Mouse (Mus musculus) neural tube, embryonic 11.5 days (tissue): ENCODE results near the gene Il1rapl1. TPM values are rescaled to one million over a fixed set of nuclear protein-coding genes. Genes with fewer than 3 reads are reported as not detected.
"Not testable (repeated sequence)": the region's sequence is repeated elsewhere in the genome, so short reads cannot be mapped to it uniquely, and the experiment has no call there.

Experiments used
- ATAC-seq: fragments of 200-750 bp; cut with Nextera tagmentation; 2 replicates; pipeline ENCODE4 v1.8.0; 2017; ENCODE audit warnings: moderate number of reproducible peaks, mild to moderate bottlenecking, moderate TSS enrichment, moderate library complexity; ENCODE audit not compliant: insufficient read depth, low FRiP score, low TSS enrichment
- DNase-seq: peaks from one replicate; pipeline ENCODE4 v3.0.0-alpha.2; 2015; ENCODE audit warnings: low spot score
- H3K27ac ChIP-seq: fragments of 300-500 bp; sonication (generic); 2 replicates; pipeline ENCODE4 v1.5.1; 2014; ENCODE audit warnings: low read depth, mild to moderate bottlenecking, low read length
- H3K27me3 ChIP-seq: fragments of 300-500 bp; sonication (generic); 2 replicates; pipeline ENCODE4 v1.6.1; 2014; ENCODE audit warnings: mild to moderate bottlenecking, low read length, mixed read lengths; ENCODE audit not compliant: control insufficient read depth, insufficient read depth
- H3K36me3 ChIP-seq: fragments of 300-500 bp; sonication (generic); 2 replicates; pipeline ENCODE4 v1.6.1; 2014; ENCODE audit warnings: mild to moderate bottlenecking, low read length, moderate library complexity, mixed read lengths; ENCODE audit not compliant: control insufficient read depth, insufficient read depth
- H3K4me1 ChIP-seq: fragments of 300-500 bp; sonication (generic); 2 replicates; pipeline ENCODE4 v1.6.1; 2014; ENCODE audit warnings: low read length, mixed read lengths; ENCODE audit not compliant: control insufficient read depth, insufficient read depth
- H3K4me2 ChIP-seq: fragments of 300-500 bp; sonication (generic); 2 replicates; pipeline ENCODE4 v1.6.1; 2014; ENCODE audit warnings: low read depth, mild to moderate bottlenecking, moderate library complexity
- H3K4me3 ChIP-seq: fragments of 300-500 bp; sonication (generic); 2 replicates; pipeline ENCODE4 v1.5.1; 2014; ENCODE audit warnings: low read depth, low read length
- H3K9ac ChIP-seq: fragments of 300-500 bp; sonication (generic); 2 replicates; pipeline ENCODE4 v1.6.1; 2014; ENCODE audit warnings: mild to moderate bottlenecking, low read length
- H3K9me3 ChIP-seq: fragments of 300-500 bp; sonication (generic); 2 replicates; pipeline ENCODE4 v1.6.1; 2016; ENCODE audit warnings: low read length; ENCODE audit not compliant: control insufficient read depth
- WGBS: fragments of 180-500 bp; shearing (Covaris S2); extraction: QIAGEN DNeasy Blood & Tissue Kit; methylation state at CpG from one replicate; pipeline ENCODE4 v1.1.7; 2014; 5-methylcytosine and 5-hydroxymethylcytosine counted together
- polyA plus RNA-seq: library from polyadenylated mRNA; unstranded; fragments of >200 nt; fragmentation: Nextera tagmentation; extraction: Ambion mirVana; gene quantifications from 2 replicates; pipeline ENCODE4 v1.2.1, GENCODE M21; 2014

Gene Il1rapl1
- polyA plus RNA-seq, 1 experiment from 2014 or later = 0.37 TPM

- no peak overlapping the region for H3K4me2 ChIP-seq
- H3K27me3 ChIP-seq = no peaks in the 10 kb centered on the region
- WGBS = 82% methylated on average over 1 of the region's 1 CpGs
- H3K36me3 ChIP-seq = no peaks in the 10 kb centered on the region
- H3K4me1 ChIP-seq = no peaks in the 10 kb centered on the region
- H3K4me3 ChIP-seq = no peak overlapping the region
- ATAC-seq = no peak
- no peak overlapping the region for H3K27ac ChIP-seq
- no peaks in the 10 kb centered on the region for H3K9me3 ChIP-seq
- DNase-seq = no peak
- no peak overlapping the region for H3K9ac ChIP-seq
Measured at GRCm38 (mm10) chrX:87483416-87483815, 632.0 kb downstream of the Il1rapl1 start.

GRCm38 (mm10) chrX:87238191-87238590 is 877.3 kb downstream of the Il1rapl1 start:
- DNase-seq = peak; percentile 82
- 65% methylated on average over 11 of the region's 11 CpGs for WGBS
- H3K27me3 ChIP-seq, H3K36me3 ChIP-seq, H3K27ac ChIP-seq, ATAC-seq, H3K9me3 ChIP-seq, H3K4me3 ChIP-seq, H3K4me2 ChIP-seq, H3K4me1 ChIP-seq, H3K9ac ChIP-seq: not testable (repeated sequence)

GRCm38 (mm10) chrX:87225280-87225679 is 890.2 kb downstream of the Il1rapl1 start:
- DNase-seq (peak; percentile 33), ATAC-seq (peak; percentile 38; the same call in 1 of the 2 replicates)
- Histone ChIP-seq H3K4me1 (no peaks in the 10 kb centered on the region), H3K27me3 (no peaks in the 10 kb centered on the region), H3K9me3 (no peaks in the 10 kb centered on the region), H3K4me3 (no peak overlapping the region), H3K27ac (no peak overlapping the region), H3K4me2 (no peak overlapping the region), H3K9ac (no peak overlapping the region), H3K36me3 (no peaks in the 10 kb centered on the region)

- no peaks in the 10 kb centered on the region for H3K27me3 ChIP-seq
- H3K9ac ChIP-seq = no peak overlapping the region
- H3K4me1 ChIP-seq = no peaks in the 10 kb centered on the region
- no peak overlapping the region for H3K4me3 ChIP-seq
- no peak overlapping the region for H3K27ac ChIP-seq
- no peaks in the 10 kb centered on the region for H3K36me3 ChIP-seq
- no peak overlapping the region for H3K4me2 ChIP-seq
- no peak for DNase-seq
- no peaks in the 10 kb centered on the region for H3K9me3 ChIP-seq
- ATAC-seq = no peak
Measured at GRCm38 (mm10) chrX:87002296-87002695, 1113.1 kb downstream of the Il1rapl1 start.

GRCm38 (mm10) chrX:86955126-86955525 is 1160.3 kb downstream of the Il1rapl1 start:
- Histone ChIP-seq H3K4me2 (no peak overlapping the region), H3K36me3 (no peaks in the 10 kb centered on the region), H3K27ac (no peak overlapping the region), H3K4me1 (no peaks in the 10 kb centered on the region), H3K9me3 (no peaks in the 10 kb centered on the region), H3K4me3 (no peak overlapping the region), H3K27me3 (no peaks in the 10 kb centered on the region), H3K9ac (no peak overlapping the region)
- ATAC-seq (no peak), DNase-seq (no peak)
- 35% methylated on average over 1 of the region's 1 CpGs for WGBS

GRCm38 (mm10) chrX:86954614-86955013 is 1160.8 kb downstream of the Il1rapl1 start:
- H3K27ac ChIP-seq = no peak overlapping the region
- ATAC-seq (no peak), DNase-seq (no peak)
- no peaks in the 10 kb centered on the region for H3K4me1 ChIP-seq
- H3K4me3 ChIP-seq = no peak overlapping the region
- H3K27me3 ChIP-seq = no peaks in the 10 kb centered on the region
- H3K9me3 ChIP-seq = no peaks in the 10 kb centered on the region
- no peaks in the 10 kb centered on the region for H3K36me3 ChIP-seq
- WGBS = 94% methylated on average over 1 of the region's 1 CpGs
- H3K9ac ChIP-seq = no peak overlapping the region
- no peak overlapping the region for H3K4me2 ChIP-seq

GRCm38 (mm10) chrX:86950940-86951339 is 1164.5 kb downstream of the Il1rapl1 start:
- DNase-seq = no peak
- 70% methylated on average over 2 of the region's 2 CpGs for WGBS
- Histone ChIP-seq H3K27me3 (no peaks in the 10 kb centered on the region), H3K4me1 (no peaks in the 10 kb centered on the region), H3K9me3 (no peaks in the 10 kb centered on the region), H3K4me2 (no peak overlapping the region), H3K9ac (no peak overlapping the region), H3K36me3 (no peaks in the 10 kb centered on the region), H3K27ac (no peak overlapping the region), H3K4me3 (no peak overlapping the region)
- no peak for ATAC-seq

- H3K36me3 ChIP-seq = no peaks in the 10 kb centered on the region
Measured at GRCm38 (mm10) chrX:86949112-86949511, 1166.3 kb downstream of the Il1rapl1 start.

GRCm38 (mm10) chrX:86854835-86855234 is 1260.6 kb downstream of the Il1rapl1 start:
- Histone ChIP-seq H3K36me3 (no peaks in the 10 kb centered on the region), H3K9ac (no peak overlapping the region), H3K27ac (no peak overlapping the region), H3K9me3 (no peaks in the 10 kb centered on the region), H3K4me2 (no peak overlapping the region), H3K4me3 (no peak overlapping the region), H3K27me3 (no peaks in the 10 kb centered on the region), H3K4me1 (no peaks in the 10 kb centered on the region)
- 76% methylated on average over 2 of the region's 2 CpGs for WGBS
- ATAC-seq = no peak
- DNase-seq = no peak

More at GRCm38 (mm10) chrX:86949112-86949511, 1166.3 kb downstream of the Il1rapl1 start:
- no peak overlapping the region for H3K4me3 ChIP-seq
- DNase-seq = no peak
- ATAC-seq = no peak
- no peaks in the 10 kb centered on the region for H3K27me3 ChIP-seq
- H3K9ac ChIP-seq = no peak overlapping the region
- no peaks in the 10 kb centered on the region for H3K4me1 ChIP-seq
- no peak overlapping the region for H3K4me2 ChIP-seq
- H3K27ac ChIP-seq = no peak overlapping the region
- no peaks in the 10 kb centered on the region for H3K9me3 ChIP-seq
